Mouse (Mus musculus): ENCODE data around the gene Smad5.

- TF ChIP-seq CTCF (IDR thresholded peaks at IDR 0.05; ENCODE audit: low read depth, low read length) (no peak), POLR2AphosphoS5 (IDR thresholded peaks at IDR 0.05; ENCODE audit: insufficient replicate concordance, low read depth, low read length) (no peak), TAL1 (conservative IDR thresholded peaks at IDR 0.05; ENCODE audit: low read depth, low read length) (no peak), GATA1 (IDR thresholded peaks at IDR 0.05; ENCODE audit: borderline replicate concordance, low read length) (no peak), GATA2 (IDR thresholded peaks at IDR 0.05; ENCODE audit: borderline replicate concordance, low read depth, low read length) (no peak)
Observed at GRCm38 (mm10) chr13:56707111-56707510, 4.3 kb downstream of the Smad5 start.
